Mouse (Mus musculus) E14TG2a.4 (cell line): ENCODE data around the gene Setd5.

ENCODE experiments used
- H3K27me3 ChIP-seq: 2 replicates; pipeline ENCODE4 v1.6.1; 2014; ENCODE audit warnings: low read length, control low read depth; ENCODE audit not compliant: insufficient read depth
- H3K36me3 ChIP-seq: 2 replicates; pipeline ENCODE4 v1.6.1; 2014; ENCODE audit warnings: low read length, control low read depth; ENCODE audit not compliant: insufficient read depth
- H3K4me1 ChIP-seq: replicated peaks from 2 replicates; pipeline ENCODE4 v1.6.1; 2014; ENCODE audit warnings: low read depth, low read length, control low read depth
- H3K4me3 ChIP-seq: replicated peaks from 2 replicates; pipeline ENCODE4 v1.5.1; 2014; ENCODE audit warnings: mild to moderate bottlenecking, low read length
- H3K9me3 ChIP-seq: 2 replicates; pipeline ENCODE4 v1.6.1; 2014; ENCODE audit warnings: low read length, control low read depth
- CTCF ChIP-seq: conservative IDR thresholded peaks from 2 replicates; pipeline ENCODE4 v1.5.1; 2014; ENCODE audit warnings: low read length
- NANOG ChIP-seq: IDR thresholded peaks from 2 replicates; pipeline ENCODE4 v1.6.1; 2014; ENCODE audit warnings: borderline replicate concordance, low read length, mixed read lengths
- POU5F1 ChIP-seq: IDR thresholded peaks from 2 replicates; pipeline ENCODE4 v1.6.1; 2014; ENCODE audit warnings: low read length, borderline replicate concordance

The Setd5 gene

DNA sequence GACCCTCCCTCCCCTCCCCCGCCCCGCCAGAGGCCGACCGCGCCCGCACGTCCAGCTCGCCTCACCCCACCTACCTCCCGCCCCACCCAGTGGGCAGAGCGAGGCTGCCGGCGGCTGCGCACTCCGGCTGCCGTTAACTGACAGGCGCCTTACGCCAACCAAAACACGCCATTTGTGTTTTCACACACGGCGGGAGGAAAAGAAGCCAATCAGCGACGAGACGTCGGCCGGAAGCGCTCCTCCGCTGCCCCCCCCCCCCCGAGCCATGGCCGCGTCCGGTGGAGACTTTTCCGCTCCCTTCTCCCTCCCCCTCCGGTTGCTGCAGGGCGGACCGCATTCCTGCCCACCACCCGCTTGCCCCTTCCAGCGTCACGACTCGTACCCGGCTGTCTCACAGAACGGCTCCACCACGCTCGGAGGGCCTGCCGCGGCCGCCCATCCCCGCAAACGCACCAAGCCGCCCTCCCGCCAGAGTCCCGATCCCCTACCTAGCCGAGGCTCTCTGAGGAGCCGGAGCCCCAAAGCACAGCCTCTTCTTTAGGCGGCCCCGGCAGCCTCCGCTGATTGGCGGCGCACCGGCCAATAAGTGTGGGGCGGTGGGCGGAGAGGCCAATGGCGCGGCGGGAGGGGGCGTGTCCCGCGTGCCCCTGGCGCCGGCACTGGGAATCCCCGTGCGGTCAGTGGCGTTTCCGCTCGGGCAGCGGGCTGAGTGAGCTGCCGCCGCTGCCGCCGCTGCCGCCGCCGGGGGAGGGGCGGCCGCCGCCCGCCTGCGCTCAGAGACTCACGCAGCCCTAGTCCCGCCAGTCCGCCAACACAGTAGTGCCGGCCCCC, at the start of gene Setd5:
Setd5 (plus strand) TSS at position 680 of the 831 bp plus-strand sequence.
- Histone ChIP-seq H3K9me3 (no peaks in the 10 kb centered on the region), H3K36me3 (peaks cover 30% of the 10 kb centered on the region), H3K4me1 (peaks cover 71% of the 10 kb centered on the region), H3K4me3 (peak within 1 kb of the TSS; percentile 98), H3K27me3 (no peaks in the 10 kb centered on the region)
- TF ChIP-seq POU5F1 (no peak), NANOG (no peak), CTCF (no peak)

DNA sequence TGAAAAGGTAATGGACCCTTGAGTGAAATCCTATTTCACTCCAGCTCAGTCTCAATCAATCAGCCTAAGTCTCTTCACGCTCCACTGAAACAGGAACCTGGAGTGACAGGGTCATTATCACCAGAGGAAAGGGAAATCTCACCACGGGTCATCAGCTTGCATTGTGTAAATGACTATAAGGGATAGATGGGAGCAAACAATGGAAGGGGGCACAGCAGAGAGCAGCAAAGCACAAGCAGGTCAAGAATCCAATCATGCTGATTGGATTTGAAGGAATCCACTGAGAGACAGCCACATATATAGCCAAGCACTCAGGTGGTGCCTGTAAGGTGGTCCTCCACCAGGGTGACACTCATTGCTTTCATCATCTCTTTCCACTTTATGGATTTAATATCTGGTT, 49.7 kb upstream of the Setd5 start:
- Histone ChIP-seq H3K4me1 (peaks cover 17% of the 10 kb centered on the region), H3K9me3 (no peaks in the 10 kb centered on the region), H3K4me3 (no peak overlapping the region), H3K36me3 (no peaks in the 10 kb centered on the region), H3K27me3 (no peaks in the 10 kb centered on the region; the same call in 1 of the 2 replicates)
- TF ChIP-seq NANOG (no peak), POU5F1 (no peak), CTCF (no peak)

DNA sequence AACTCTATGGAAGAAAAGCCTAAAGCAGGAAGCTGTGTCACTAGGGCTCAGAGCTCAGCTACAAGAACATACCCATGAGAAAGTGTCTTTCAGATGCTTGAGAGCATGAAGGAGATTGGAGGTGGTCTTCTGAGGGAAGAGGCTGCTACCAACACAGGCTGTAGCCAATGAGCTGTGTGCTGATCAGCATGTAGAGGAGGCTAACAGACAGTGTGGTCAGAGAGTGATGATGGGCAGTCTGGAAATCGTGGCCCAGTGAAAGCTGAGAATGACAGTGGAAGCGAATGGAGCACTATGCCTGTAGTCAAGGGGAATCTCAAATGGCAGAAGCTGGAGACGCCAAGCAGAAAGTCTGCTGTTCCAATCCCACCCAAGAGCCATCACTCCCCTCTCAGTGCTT, 48.2 kb upstream of the Setd5 start:
- H3K4me3 ChIP-seq: no peak overlapping the region
- no peaks in the 10 kb centered on the region for H3K36me3 ChIP-seq
- TF ChIP-seq CTCF (no peak), NANOG (no peak), POU5F1 (no peak)
- H3K4me1 ChIP-seq: peaks cover 8% of the 10 kb centered on the region
- no peaks in the 10 kb centered on the region for H3K9me3 ChIP-seq
- no peaks in the 10 kb centered on the region; the same call in 1 of the 2 replicates for H3K27me3 ChIP-seq

DNA sequence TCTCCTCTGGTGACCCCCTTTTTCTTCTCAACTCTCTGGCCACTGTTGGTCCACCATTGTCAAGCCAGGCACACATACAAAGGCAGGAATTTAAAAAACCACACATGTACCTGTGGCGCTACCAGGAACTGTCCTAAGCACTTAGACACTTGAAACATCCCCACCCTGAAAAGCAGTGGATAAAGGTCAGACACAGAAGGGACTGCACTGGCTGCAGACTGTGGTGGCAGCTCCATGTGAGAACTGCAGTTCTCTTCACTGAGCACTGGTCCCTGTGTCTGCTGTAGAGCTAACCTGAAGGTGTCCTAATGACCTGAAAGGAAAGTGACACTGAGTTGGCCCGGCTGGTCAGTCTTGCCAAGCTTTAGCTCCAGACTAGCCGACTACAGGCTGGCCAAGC, 46.6 kb upstream of the Setd5 start:
- TF ChIP-seq POU5F1 (no peak), NANOG (no peak), CTCF (no peak)
- H3K9me3 ChIP-seq: no peaks in the 10 kb centered on the region
- H3K36me3 ChIP-seq: no peaks in the 10 kb centered on the region
- H3K27me3 ChIP-seq: no peaks in the 10 kb centered on the region; the same call in 1 of the 2 replicates
- no peak overlapping the region for H3K4me3 ChIP-seq
- H3K4me1 ChIP-seq: no peaks in the 10 kb centered on the region

DNA sequence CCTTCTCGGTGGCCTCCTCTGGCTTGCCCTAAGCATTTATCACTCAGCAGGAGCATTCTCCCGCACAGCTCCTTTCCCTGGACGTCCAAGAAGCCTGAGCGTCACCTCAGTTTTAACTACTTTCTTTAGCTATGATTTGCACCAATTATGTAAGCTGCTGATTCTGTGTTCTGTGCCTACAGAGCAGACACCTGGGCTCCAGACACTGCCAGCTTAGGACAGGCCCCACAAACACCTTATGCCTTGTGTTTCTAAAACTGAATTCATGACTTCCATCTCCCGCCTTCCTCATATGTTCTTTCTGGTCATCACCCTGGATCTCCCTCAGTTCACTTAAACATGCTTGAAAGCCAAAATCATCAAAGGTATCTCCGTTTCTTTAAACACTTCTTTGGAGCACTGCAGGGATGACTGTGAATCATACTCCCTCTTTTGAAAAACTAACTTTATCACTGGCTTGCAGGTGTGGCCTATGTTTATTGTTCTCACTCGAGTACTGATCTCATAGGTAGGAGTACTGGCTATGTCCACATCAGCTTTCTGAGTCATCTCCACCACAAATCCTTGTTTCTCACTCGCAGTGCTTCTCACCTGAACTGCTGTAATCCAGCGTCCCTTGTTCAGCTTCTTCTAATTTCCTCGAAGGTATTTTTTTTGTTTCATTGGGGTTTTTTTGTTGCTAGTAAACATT, 46.0 kb upstream of the Setd5 start:
- no peak overlapping the region for H3K4me3 ChIP-seq
- no peaks in the 10 kb centered on the region for H3K36me3 ChIP-seq
- H3K4me1 ChIP-seq: no peaks in the 10 kb centered on the region
- H3K9me3 ChIP-seq: no peaks in the 10 kb centered on the region
- no peak for TF ChIP-seq NANOG
- no peak for TF ChIP-seq CTCF
- no peak for TF ChIP-seq POU5F1
- H3K27me3 ChIP-seq: no peaks in the 10 kb centered on the region; the same call in 1 of the 2 replicates

DNA sequence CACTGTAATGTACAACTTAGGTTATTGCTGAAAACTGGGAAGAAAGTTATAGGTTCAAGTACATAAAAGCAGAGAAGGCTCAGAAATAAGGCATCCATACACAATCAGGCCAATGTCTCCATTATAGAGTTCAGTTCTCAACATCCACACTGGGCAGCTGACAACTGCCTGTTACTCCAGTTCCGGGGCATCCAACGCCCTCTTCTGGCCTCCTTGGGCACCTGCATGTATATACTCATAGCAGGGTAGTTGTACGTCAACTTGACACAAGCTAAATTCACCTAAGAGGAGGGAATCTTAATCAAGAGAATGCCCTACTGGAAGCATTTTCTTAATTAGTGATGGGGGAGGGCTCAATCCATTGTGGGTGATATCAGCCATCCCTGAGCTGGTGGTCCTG, 45.0 kb upstream of the Setd5 start:
- Histone ChIP-seq H3K27me3 (no peaks in the 10 kb centered on the region; the same call in 1 of the 2 replicates), H3K4me3 (no peak overlapping the region), H3K4me1 (peaks cover 6% of the 10 kb centered on the region), H3K36me3 (no peaks in the 10 kb centered on the region), H3K9me3 (no peaks in the 10 kb centered on the region)
- TF ChIP-seq CTCF (peak; percentile 48), NANOG (no peak)

DNA sequence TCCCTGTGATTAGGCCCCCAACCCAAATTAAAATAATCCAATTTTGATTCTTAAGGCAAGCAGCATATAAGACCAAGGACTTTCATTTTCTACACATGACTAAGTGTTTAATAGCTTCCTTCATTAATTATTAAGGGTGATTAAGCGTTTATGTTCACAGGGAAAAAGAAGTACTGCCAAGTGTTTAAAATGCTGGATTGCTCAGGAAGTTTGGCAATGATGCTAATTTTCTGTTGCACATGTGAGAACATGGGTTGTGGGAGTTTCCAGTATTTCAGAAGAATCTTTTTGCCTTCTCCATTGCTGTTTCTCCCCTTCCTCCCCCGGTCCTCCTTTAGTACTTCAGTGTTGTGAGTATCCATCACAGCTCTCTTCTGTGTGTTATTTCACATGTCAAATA, 44.0 kb upstream of the Setd5 start:
- TF ChIP-seq POU5F1 (no peak), CTCF (no peak), NANOG (no peak)
- no peaks in the 10 kb centered on the region; the same call in 1 of the 2 replicates for H3K27me3 ChIP-seq
- H3K36me3 ChIP-seq: no peaks in the 10 kb centered on the region

DNA sequence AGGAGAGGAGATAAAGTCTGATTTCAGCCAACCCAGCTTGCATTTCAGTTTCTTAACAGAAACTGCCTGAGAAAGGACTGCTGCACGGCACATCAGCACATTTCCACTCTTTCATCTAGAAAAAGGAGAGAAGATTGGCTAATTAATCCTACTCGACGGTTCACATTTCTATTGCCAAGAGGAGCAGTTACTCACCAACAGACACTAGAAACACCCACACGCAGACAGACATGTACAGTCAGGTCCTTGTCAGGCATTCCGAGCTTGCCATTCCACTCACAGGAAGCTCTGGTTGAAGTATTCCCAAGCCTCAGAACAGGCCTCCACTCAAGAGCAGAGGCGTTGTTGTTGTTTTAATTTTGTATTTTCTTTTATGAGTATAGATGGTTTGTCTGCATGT, 42.7 kb upstream of the Setd5 start:
- Histone ChIP-seq H3K4me1 (peaks cover 28% of the 10 kb centered on the region), H3K4me3 (no peak overlapping the region), H3K27me3 (no peaks in the 10 kb centered on the region), H3K36me3 (no peaks in the 10 kb centered on the region), H3K9me3 (0 out of 2 replicates have a peak, but pooled peaks cover under 1% of the 10 kb centered on the region)
- TF ChIP-seq CTCF (no peak), NANOG (no peak), POU5F1 (no peak)

More for the DNA sequence above, 44.0 kb upstream of the Setd5 start:
- no peaks in the 10 kb centered on the region for H3K9me3 ChIP-seq
- H3K4me3 ChIP-seq: no peak overlapping the region
- H3K4me1 ChIP-seq: peaks cover 16% of the 10 kb centered on the region
